Mouse (Mus musculus): ENCODE results near the gene Pax2. TPM values are rescaled to one million over a fixed set of nuclear protein-coding genes. Genes with fewer than 3 reads are reported as not detected.
"Not testable (repeated sequence)": the region's sequence is repeated elsewhere in the genome, so short reads cannot be mapped to it uniquely, and the experiment has no call there.

The Pax2 gene
- polyA plus RNA-seq, 1 experiment from 2014 or later: not detected

DNA sequence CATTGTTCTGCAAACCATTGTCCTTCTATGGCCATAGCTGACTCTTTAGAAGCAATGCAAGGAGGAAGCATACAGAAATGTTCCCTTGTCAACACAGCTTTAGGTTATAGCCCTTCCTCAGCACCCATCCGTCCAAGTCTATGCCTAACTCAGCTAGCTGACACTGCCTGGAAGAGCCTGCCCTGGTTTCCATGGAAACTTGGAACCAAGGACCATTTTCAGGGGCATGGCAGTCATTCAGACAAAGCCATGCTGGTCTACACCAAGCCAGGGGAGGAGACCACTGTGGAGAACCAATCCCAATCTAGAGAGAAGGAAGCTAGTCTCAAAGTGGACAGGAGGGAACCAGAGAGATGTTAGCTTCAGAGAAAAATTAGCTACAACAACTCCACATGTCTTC is 77.5 kb downstream of the Pax2 start:
- no peaks in the 10 kb centered on the region for H3K36me3 ChIP-seq
- ATAC-seq (ENCODE audit: low FRiP score, low read depth): no peak
- H3K4me3 ChIP-seq: no peak overlapping the region
- no peak overlapping the region for H3K27ac ChIP-seq
- H3K9ac ChIP-seq: no peak overlapping the region
- H3K9me3 ChIP-seq: no peaks in the 10 kb centered on the region
- no peak overlapping the region for H3K4me2 ChIP-seq (replicated peaks)
- H3K27me3 ChIP-seq: peaks cover 99% of the 10 kb centered on the region
- peaks cover 30% of the 10 kb centered on the region for H3K4me1 ChIP-seq
- 35% methylated on average over 1 of the region's 1 CpGs for WGBS

DNA sequence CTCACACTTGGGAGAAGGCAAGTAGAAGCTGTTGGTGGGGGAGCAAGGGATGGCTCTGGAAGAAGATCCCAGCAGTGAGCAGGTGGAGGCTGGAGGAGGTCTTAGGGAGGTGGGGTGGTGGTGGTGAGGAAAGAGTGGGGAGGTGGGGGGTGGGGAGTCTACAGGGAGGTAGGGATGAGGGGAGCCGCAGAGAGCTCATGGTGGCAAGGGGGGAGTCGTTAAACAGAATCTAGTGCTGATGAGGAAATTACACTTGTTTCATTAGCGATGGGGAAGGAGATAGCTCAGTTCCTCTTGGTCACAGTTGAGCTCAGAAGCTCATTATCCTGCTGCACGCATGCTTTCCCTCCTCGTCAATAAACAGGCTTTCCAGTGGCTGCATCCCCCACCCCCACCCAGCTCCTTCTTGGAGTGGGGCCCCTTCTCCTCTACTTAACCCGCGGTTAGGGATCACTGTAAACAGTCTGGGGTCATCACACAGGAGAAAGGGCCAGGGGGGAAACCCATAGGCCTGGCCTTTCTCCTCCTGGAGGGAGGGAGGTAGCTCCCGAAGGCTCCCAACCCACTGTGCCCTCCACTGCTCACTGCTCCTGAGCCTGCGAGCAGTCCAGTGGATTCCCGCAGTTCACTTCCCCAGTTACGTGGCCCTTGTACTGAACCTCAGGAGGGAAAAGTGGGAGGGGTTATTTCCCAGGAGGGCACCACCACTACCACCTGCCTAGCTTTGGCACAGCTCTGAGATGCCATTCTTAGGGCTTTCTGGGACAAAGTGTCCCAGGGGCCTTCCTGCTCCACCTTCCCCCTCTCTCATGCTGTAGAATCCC is 78.6 kb downstream of the Pax2 start:
- no peak for ATAC-seq (ENCODE audit: low FRiP score, low read depth)
- H3K4me3 ChIP-seq: no peak overlapping the region
- H3K27me3 ChIP-seq: peaks cover 100% of the 10 kb centered on the region
- H3K27ac ChIP-seq: no peak overlapping the region
- H3K36me3 ChIP-seq: no peaks in the 10 kb centered on the region
- no peaks in the 10 kb centered on the region for H3K9me3 ChIP-seq
- H3K4me2 ChIP-seq (replicated peaks): no peak overlapping the region
- no peak overlapping the region for H3K9ac ChIP-seq
- peaks cover 30% of the 10 kb centered on the region for H3K4me1 ChIP-seq
- WGBS: 6% methylated on average over 11 of the region's 11 CpGs

DNA sequence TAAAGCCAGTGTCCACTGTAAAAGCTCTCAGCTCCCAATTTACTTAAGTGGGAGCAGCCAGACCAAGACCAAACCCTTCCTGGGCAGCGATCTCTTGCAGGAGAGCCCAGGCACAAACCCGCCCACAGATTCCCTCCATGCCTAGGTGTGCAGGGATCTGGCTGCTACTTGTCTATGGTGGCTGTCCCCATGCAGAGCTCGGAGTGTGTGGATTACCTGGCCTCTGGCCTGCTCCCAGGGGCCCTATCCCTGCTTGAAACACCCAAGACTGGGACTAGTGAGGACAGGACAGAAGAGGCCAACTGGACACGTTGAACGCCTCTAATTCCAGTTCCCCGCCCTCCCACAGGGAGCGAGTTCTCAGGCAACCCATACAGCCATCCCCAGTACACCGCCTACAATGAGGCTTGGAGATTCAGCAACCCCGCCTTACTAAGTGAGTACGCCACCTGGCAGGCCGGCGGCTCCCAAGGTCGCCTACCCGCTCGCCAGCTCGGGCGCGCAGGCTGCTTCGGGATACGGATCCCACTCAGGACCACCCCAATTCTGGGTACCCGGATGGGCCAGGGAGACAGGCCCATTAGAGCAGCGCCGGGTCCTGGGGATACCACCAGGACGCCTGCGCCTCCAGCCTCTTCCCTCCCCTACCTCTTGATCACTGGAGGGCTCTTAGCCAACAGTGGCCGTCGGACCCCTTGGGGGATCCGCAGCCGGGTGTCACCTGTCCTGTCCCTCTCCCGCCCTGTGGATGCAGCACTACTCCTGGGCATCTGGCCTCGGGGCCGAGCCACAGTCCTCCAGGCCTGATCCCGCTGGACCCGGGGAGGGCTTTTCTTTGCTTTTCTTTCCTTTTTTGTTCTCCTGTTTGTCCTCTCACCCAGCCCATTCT is 79.4 kb downstream of the Pax2 start:
- ATAC-seq (ENCODE audit: low FRiP score, low read depth): no peak
- no peaks in the 10 kb centered on the region for H3K9me3 ChIP-seq
- H3K4me3 ChIP-seq: peak overlapping the region; percentile 49
- no peak overlapping the region for H3K27ac ChIP-seq
- peaks cover 30% of the 10 kb centered on the region for H3K4me1 ChIP-seq
- H3K9ac ChIP-seq: no peak overlapping the region; the same call in 1 of the 2 replicates
- no peaks in the 10 kb centered on the region for H3K36me3 ChIP-seq
- WGBS: 2% methylated on average over 32 of the region's 34 CpGs
- H3K27me3 ChIP-seq: peaks cover 100% of the 10 kb centered on the region
- H3K4me2 ChIP-seq (replicated peaks): peak overlapping the region; percentile 87

DNA sequence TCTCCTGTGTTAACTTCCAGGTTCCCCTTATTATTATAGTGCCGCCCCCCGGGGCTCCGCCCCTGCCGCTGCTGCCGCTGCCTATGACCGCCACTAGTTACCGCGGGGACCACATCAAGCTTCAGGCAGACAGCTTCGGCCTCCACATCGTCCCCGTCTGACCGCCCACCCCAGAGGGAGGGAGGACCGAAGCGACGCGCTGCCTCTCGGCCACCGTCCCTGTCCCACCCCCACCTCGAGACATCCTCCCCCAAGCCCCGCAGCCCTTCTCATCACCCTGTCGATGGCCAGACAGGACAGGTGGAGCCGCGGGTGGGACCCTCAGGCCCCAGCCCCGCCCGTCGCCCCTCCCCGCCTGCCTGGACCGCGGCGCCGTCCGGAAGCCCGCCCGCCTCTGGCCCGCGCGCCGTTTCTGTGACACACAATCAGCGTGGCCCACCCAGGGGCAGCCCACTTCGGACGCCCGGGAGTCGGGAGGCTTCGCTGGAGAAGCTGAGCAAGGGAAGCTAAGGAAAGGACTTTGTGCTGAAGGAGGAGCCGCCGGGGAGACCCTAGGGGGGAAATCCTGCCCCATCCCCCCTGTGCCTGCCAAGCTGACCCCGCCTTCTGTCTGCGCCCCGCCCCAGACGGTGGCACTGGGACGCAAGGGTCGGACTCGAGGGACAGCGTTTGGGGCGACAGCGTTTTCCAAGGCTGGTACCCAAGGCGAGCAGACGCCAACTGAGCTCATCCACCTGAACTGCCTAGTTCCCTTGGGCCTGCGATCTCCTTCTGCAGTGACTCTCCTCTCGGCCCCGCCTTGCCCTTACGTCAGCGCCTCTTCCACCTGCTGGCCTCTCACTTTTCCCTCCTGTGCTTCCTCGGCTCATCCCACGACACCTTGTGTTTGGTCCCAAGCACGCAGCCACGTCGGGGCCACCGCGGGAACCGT is 80.4 kb downstream of the Pax2 start:
- no peak; the same call in 1 of the 2 replicates for ATAC-seq (ENCODE audit: low FRiP score, low read depth)
- H3K4me1 ChIP-seq: peaks cover 30% of the 10 kb centered on the region
- under 1% methylated on average over 68 of the region's 71 CpGs for WGBS
- peak overlapping the region; percentile 43 for H3K9ac ChIP-seq
- H3K4me3 ChIP-seq: peak overlapping the region; percentile 49
- no peak overlapping the region for H3K27ac ChIP-seq
- no peaks in the 10 kb centered on the region for H3K9me3 ChIP-seq
- peak overlapping the region; percentile 87 for H3K4me2 ChIP-seq (replicated peaks)
- H3K36me3 ChIP-seq: no peaks in the 10 kb centered on the region
- peaks cover 90% of the 10 kb centered on the region for H3K27me3 ChIP-seq

DNA sequence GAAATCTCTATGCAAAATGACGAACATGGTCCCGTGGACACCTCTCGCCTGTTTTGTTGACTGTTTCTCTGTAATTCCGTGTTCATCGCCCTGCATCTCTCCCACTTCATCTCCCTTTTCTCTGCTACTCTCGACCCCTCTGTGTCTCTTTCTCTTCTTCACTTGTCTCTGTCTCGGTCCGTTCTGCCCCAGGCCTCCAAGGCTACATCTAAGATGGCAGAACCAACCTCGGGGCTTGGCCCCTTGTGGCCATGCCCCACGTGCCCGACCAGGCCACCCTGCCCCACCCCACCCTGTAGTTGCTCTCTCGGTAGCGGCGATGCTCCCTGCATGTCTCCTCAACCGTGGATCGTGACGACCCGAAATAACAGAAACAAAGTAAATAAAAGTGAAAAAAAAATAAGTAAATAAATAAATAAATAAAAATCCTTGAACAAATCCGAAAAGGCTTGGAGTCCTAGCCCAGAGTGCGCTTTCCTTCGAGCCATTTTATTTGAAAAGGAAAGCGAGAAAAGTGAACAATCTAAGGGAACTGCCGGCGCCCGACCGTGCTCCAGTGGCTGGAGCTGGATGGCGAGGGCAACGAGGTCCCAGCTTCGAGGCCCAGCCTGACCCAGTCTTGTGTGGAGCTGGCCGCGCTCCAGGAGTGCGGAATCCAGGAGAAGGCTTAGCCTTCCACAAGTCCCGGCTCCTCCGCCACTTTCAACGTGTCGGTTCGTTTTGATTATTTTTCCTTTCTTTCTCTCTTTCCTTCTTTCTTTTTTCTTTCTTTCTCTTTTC is 81.8 kb downstream of the Pax2 start:
- Histone ChIP-seq H3K4me1 (peaks cover 30% of the 10 kb centered on the region), H3K9me3 (no peaks in the 10 kb centered on the region), H3K36me3 (no peaks in the 10 kb centered on the region), H3K4me3 (peak overlapping the region; percentile 49; the same call in 1 of the 2 replicates), H3K4me2 (replicated peaks) (peak overlapping the region; percentile 87), H3K27ac (no peak overlapping the region), H3K27me3 (peaks cover 78% of the 10 kb centered on the region), H3K9ac (no peak overlapping the region)
- WGBS: 2% methylated on average over 37 of the region's 37 CpGs
- no peak for ATAC-seq (ENCODE audit: low FRiP score, low read depth)

DNA sequence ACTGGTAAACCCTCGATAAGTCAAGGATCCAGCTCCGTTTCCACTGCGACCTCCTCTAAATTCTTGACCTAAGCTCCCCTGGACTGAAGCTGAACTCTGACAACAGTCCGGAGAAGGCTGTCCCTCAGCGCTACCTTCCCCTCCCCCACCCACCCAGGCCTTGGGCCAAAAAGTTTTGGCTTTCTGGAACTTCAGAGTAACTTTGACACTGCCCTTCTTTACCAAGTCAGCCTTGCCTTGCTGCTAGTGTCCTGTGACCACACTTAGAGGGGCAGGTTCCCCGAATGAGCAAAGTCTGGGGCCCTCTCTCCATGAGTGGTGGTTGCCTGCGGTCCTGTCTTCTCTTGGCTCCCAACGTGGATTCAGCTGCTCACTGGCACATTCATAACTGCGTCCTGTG is 82.5 kb downstream of the Pax2 start:
- Histone ChIP-seq H3K4me1 (peaks cover 30% of the 10 kb centered on the region), H3K36me3 (no peaks in the 10 kb centered on the region), H3K27me3 (peaks cover 78% of the 10 kb centered on the region), H3K9me3 (no peaks in the 10 kb centered on the region), H3K9ac (no peak overlapping the region), H3K27ac (no peak overlapping the region), H3K4me2 (replicated peaks) (no peak overlapping the region), H3K4me3 (no peak overlapping the region)
- WGBS: 18% methylated on average over 9 of the region's 9 CpGs
- ATAC-seq (ENCODE audit: low FRiP score, low read depth): no peak

DNA sequence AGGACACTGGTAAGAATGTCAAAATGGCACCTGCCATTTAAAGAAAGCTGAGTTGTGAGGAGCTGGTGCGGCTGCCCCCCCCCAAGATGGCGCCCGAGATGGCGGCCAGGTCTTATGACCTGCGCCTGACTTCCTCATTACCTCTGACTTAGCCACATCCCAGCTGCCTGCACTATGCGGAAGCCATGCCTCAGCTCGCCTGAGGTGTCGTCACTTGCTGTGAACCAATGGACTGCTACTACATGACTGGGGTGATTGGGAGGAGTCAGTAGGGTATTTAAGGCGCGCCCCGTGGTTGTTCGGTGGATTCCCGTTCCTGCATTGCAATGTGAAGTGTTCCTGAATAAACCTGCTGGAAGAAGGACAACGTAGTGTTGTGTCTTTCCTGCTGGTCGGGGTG is 86.8 kb downstream of the Pax2 start:
- 91% methylated on average over 15 of the region's 15 CpGs for WGBS
- peaks cover 53% of the 10 kb centered on the region for H3K27me3 ChIP-seq
- not testable (repeated sequence) for ATAC-seq (ENCODE audit: low FRiP score, low read depth); H3K36me3 ChIP-seq; H3K9ac ChIP-seq; H3K4me3 ChIP-seq; H3K27ac ChIP-seq; H3K4me1 ChIP-seq; H3K4me2 ChIP-seq (replicated peaks); H3K9me3 ChIP-seq

DNA sequence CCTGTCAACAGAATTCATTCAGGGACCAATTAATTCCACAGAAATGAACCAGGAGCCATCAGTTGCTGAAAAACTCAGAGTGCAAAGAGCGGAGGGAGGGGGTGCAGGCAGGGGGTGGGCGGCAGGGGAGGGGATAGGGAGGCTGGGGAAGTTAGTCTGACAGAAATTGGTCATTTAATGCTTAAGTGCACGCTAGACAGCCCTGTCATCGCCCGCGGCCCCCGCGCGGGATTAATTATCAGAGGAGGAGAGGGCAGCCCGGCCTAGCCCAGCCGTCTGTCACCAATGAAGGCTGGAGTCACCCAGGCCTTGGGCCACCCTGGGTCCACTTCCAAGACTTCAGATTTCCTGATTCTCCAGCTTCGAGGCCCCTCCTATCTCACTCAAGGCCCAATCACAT is 93.6 kb downstream of the Pax2 start:
- H3K4me2 ChIP-seq (replicated peaks): no peak overlapping the region
- no peaks in the 10 kb centered on the region for H3K36me3 ChIP-seq
- H3K4me1 ChIP-seq: no peaks in the 10 kb centered on the region
- no peak overlapping the region for H3K4me3 ChIP-seq
- H3K27me3 ChIP-seq: peaks cover 26% of the 10 kb centered on the region; the same call in 1 of the 2 replicates
- no peak for ATAC-seq (ENCODE audit: low FRiP score, low read depth)
- H3K9ac ChIP-seq: no peak overlapping the region
- H3K9me3 ChIP-seq: no peaks in the 10 kb centered on the region
- WGBS: 73% methylated on average over 12 of the region's 12 CpGs
- no peak overlapping the region for H3K27ac ChIP-seq

DNA sequence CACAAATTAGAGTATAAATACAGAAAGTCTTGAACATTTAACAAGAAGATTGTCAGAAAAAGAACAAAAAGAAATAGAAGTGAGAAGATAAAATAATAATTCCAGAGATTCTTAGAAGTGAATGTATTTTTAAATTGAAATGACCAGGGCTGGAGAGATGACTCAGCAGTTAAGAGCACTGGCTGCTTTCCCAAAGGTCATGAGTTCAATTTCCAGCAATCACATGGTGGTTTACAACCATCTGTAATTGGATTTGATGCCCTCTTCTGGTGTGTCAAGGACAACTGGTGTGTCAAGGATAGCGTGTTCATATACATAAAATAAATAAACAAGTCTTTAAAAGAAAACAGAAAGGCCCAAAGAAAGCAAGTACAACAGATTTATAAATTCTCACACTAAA is 102.8 kb downstream of the Pax2 start:
- Histone ChIP-seq H3K36me3 (no peaks in the 10 kb centered on the region), H3K4me2 (replicated peaks) (no peak overlapping the region), H3K4me3 (no peak overlapping the region), H3K27me3 (peaks cover 6% of the 10 kb centered on the region), H3K9ac (no peak overlapping the region), H3K27ac (no peak overlapping the region), H3K9me3 (peaks cover 3% of the 10 kb centered on the region; the same call in 1 of the 2 replicates), H3K4me1 (no peaks in the 10 kb centered on the region)
- no peak for ATAC-seq (ENCODE audit: low FRiP score, low read depth)
- WGBS: 94% methylated on average over 1 of the region's 1 CpGs

DNA sequence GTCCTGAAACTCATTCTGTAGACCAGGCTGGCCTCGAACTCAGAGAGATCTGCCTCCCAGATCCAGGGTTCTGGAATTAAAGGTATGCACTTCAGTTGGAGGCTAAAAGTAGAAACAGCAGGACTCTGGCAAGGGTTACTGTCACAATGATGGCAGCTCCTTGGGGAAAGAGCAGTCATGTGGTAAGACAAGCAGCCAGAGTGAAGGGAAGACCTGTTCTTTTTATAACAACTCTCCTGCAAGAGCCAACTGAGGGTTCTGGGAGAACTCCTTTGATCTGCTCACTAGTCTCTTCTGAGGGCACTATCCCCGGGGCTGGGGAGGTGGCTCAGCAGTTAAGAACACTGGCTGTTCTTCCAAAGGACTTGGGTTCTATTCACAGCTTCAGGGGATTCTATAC is 112.9 kb downstream of the Pax2 start:
- ATAC-seq (ENCODE audit: low FRiP score, low read depth): no peak
- 39% methylated on average over 2 of the region's 2 CpGs for WGBS
- H3K4me2 ChIP-seq (replicated peaks): no peak overlapping the region
- H3K9ac ChIP-seq: no peak overlapping the region
- H3K4me3 ChIP-seq: no peak overlapping the region
- no peak overlapping the region for H3K27ac ChIP-seq
- peaks cover 43% of the 10 kb centered on the region for H3K27me3 ChIP-seq
- no peaks in the 10 kb centered on the region for H3K9me3 ChIP-seq
- no peaks in the 10 kb centered on the region for H3K4me1 ChIP-seq
- H3K36me3 ChIP-seq: no peaks in the 10 kb centered on the region

Data from limb, embryonic 13.5 days (tissue).